Mouse (Mus musculus) adrenal gland, adult (tissue): ENCODE data around the gene Fbxo31.

Experiments used
- DNase-seq, 2 experiments: peaks; one replicate each; pipeline ENCODE4 v3.0.0; 2022 to 2023; ENCODE audit warnings: low spot score in 1 of 2; ENCODE audit not compliant: inconsistent age in 2 of 2

Gene Fbxo31

GRCm38 (mm10) chr8:121558538-121558937 lies 20.1 kb downstream of the Fbxo31 start:
- peak in 1 of 2 experiments; percentile 4 for DNase-seq

GRCm38 (mm10) chr8:121557746-121558145 lies 20.9 kb downstream of the Fbxo31 start:
- DNase-seq, result peak in 1 of 2 experiments; percentile 62

GRCm38 (mm10) chr8:121553831-121554475 lies 24.7 kb downstream of the Fbxo31 start:
- DNase-seq, result peak in 1 of 2 experiments; percentile 20

- DNase-seq, result peak in 1 of 2 experiments; percentile 13
Observed at GRCm38 (mm10) chr8:121552506-121552905, 26.1 kb downstream of the Fbxo31 start.

- peak in 1 of 2 experiments; percentile 17 for DNase-seq
Observed at GRCm38 (mm10) chr8:121551065-121551985, 27.3 kb downstream of the Fbxo31 start.

GRCm38 (mm10) chr8:121550056-121550455 lies 28.6 kb downstream of the Fbxo31 start:
- peak in 1 of 2 experiments; percentile 19 for DNase-seq

GRCm38 (mm10) chr8:121547132-121547531 lies 31.5 kb downstream of the Fbxo31 start:
- peak; percentile 67 to 88 for DNase-seq

GRCm38 (mm10) chr8:121544936-121545335 lies 33.7 kb downstream of the Fbxo31 start:
- peak in 1 of 2 experiments; percentile 12 for DNase-seq

GRCm38 (mm10) chr8:121544276-121544785 lies 34.3 kb downstream of the Fbxo31 start, which contains the start of gene 1700018B08Rik:
Gene 1700018B08Rik, minus strand, starts transcription at chr8:121544320.
- DNase-seq, result peak in 1 of 2 experiments; percentile 12

- no peak for DNase-seq
Observed at GRCm38 (mm10) chr8:121542901-121543300, 35.7 kb downstream of the Fbxo31 start.

- no peak for DNase-seq
Observed at GRCm38 (mm10) chr8:121541862-121542261, 36.7 kb downstream of the Fbxo31 start.

- peak in 1 of 2 experiments; percentile 55 for DNase-seq
Observed at GRCm38 (mm10) chr8:121532381-121532780, 46.2 kb downstream of the Fbxo31 start.

GRCm38 (mm10) chr8:121530639-121531038 lies 48.0 kb downstream of the Fbxo31 start:
- no peak for DNase-seq

- no peak for DNase-seq
Observed at GRCm38 (mm10) chr8:121528790-121529189, 49.8 kb downstream of the Fbxo31 start.

- no peak for DNase-seq
Observed at GRCm38 (mm10) chr8:121527751-121528150, 50.9 kb downstream of the Fbxo31 start.

- DNase-seq, result no peak
Observed at GRCm38 (mm10) chr8:121526811-121527550, 51.6 kb downstream of the Fbxo31 start.

GRCm38 (mm10) chr8:121525111-121525818 lies 53.3 kb downstream of the Fbxo31 start:
- DNase-seq, result no peak

GRCm38 (mm10) chr8:121513429-121513828 lies 65.2 kb downstream of the Fbxo31 start:
- peak; percentile 73 to 93 for DNase-seq

- DNase-seq, result no peak
Observed at GRCm38 (mm10) chr8:121511751-121512150, 66.9 kb downstream of the Fbxo31 start.
